Mouse (Mus musculus) testis, postnatal 14 days (tissue): ENCODE measurements at regions not wholly inside any gene's neighbourhood (a gene's known extent, or its start where the extent isn't known, plus 50 kb on each side); places are given as distances from the start of the nearest gene placed in this dataset.

Experiments used
- DNase-seq: peaks from one replicate; pipeline ENCODE4 v3.0.0; 2021; ENCODE audit warnings: low spot score

GRCm38 (mm10) chr4:30776816-30777442 lies 1187.0 kb upstream of the Map3k7 start:
- no peak for DNase-seq

GRCm38 (mm10) chr4:30781649-30782048 lies 1182.2 kb upstream of the Map3k7 start:
- DNase-seq = no peak

GRCm38 (mm10) chr4:30789976-30790657 lies 1173.8 kb upstream of the Map3k7 start:
- no peak for DNase-seq

GRCm38 (mm10) chr4:30809798-30810197 lies 1154.1 kb upstream of the Map3k7 start:
- DNase-seq = no peak

- no peak for DNase-seq
Observed at GRCm38 (mm10) chr4:30855361-30856056, 1108.4 kb upstream of the Map3k7 start.

GRCm38 (mm10) chr4:30904966-30905365 lies 1058.9 kb upstream of the Map3k7 start:
- DNase-seq = no peak

GRCm38 (mm10) chr4:30922944-30923343 lies 1041.0 kb upstream of the Map3k7 start:
- no peak for DNase-seq

- peak; percentile 4 for DNase-seq
Observed at GRCm38 (mm10) chr4:30932358-30932757, 1031.5 kb upstream of the Map3k7 start.

GRCm38 (mm10) chr4:30933030-30933987 lies 1030.6 kb upstream of the Map3k7 start:
- no peak for DNase-seq

GRCm38 (mm10) chr4:30983611-30984010 lies 980.3 kb upstream of the Map3k7 start:
- no peak for DNase-seq

GRCm38 (mm10) chr4:31012006-31012405 lies 951.9 kb upstream of the Map3k7 start:
- no peak for DNase-seq

GRCm38 (mm10) chr4:31052077-31052677 lies 911.7 kb upstream of the Map3k7 start:
- DNase-seq = no peak

GRCm38 (mm10) chr4:31076236-31076635 lies 887.7 kb upstream of the Map3k7 start:
- no peak for DNase-seq

GRCm38 (mm10) chr4:31121586-31121985 lies 842.3 kb upstream of the Map3k7 start:
- no peak for DNase-seq

- DNase-seq = no peak
Observed at GRCm38 (mm10) chr4:31143166-31143565, 820.7 kb upstream of the Map3k7 start.

GRCm38 (mm10) chr4:31167431-31167830 lies 796.5 kb upstream of the Map3k7 start:
- no peak for DNase-seq

GRCm38 (mm10) chr4:31168357-31168756 lies 795.5 kb upstream of the Map3k7 start:
- no peak for DNase-seq

- no peak for DNase-seq
Observed at GRCm38 (mm10) chr4:31171190-31171589, 792.7 kb upstream of the Map3k7 start.

- DNase-seq = no peak
Observed at GRCm38 (mm10) chr4:31197852-31198251, 766.0 kb upstream of the Map3k7 start.

- no peak for DNase-seq
Observed at GRCm38 (mm10) chr4:31203286-31203685, 760.6 kb upstream of the Map3k7 start.

GRCm38 (mm10) chr4:31205332-31205970 lies 758.4 kb upstream of the Map3k7 start:
- no peak for DNase-seq
